ENCODE assay signal across 21 mouse cellular contexts in the genomic region with DNA sequence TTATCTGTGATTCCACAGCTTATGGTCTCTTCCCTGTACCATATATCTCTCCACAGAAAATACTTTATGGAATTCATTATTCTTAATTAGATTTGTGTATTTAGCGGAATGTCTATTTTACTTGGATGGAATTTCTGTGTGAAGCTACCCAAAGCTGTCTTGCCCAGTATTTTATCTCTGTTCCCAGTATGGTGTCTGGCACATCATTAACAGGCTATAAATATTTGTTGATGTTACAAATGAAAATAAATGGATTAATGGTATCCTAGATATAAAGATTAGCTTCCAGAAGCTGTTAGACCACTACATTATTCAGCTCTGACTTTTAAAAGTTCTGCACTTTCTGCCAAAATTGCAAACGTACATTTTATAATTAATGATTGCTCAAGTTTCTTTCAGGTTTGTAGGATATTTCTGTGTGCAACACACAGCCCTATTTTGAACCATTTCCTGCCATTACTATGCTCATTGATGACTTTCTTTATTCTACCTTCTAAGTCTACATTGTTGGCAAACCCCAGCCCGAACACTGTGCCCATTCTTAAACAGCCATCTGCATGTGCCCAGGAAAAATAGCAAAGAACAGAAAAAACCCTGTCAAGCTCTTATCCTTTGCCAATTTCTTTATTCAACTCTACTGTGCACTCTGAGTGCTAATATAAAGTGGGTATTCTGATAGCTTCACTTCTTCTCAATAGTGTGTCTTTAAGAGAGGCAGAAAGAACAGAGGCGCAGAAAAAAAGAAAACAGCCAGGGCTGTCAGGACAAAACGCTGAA.
DNase-seq lines count a peak whose midpoint lies in the region; ATAC-seq and TF ChIP-seq lines count a peak whose summit lies in the region.
"Had no signal": no experiment of that assay in that cellular context is flagged by ENCODE, and none has a peak within 500 bp of the region (broad histone marks: within the 10 kb centered on the region; RNA-seq: fewer than 3 reads in every experiment).

No protein-coding gene starts in this region.

- no peak overlapping the region for H3K4me3 ChIP-seq in lung, embryonic 14.5 days (ENCODE audit: low read depth, low read length)
- H3K4me3 ChIP-seq in lung, adult 2 months (replicated peaks; ENCODE audit: extremely low read depth, low read depth, low read length), result no peak overlapping the region
- H3K4me3 ChIP-seq in midbrain, embryonic 15.5 days, result no peak overlapping the region
- no peak overlapping the region for H3K4me3 ChIP-seq in kidney, embryonic 15.5 days (replicated peaks)
- H3K4me3 ChIP-seq: embryonic facial prominence, embryonic 12.5 days; erythroblast, embryonic 14.5 days; limb, embryonic 15.5 days; liver, embryonic 15.5 days; stomach, embryonic 15.5 days had no signal

- no peak overlapping the region for H3K27ac ChIP-seq in lung, embryonic 14.5 days (ENCODE audit: low read depth)
- H3K27ac ChIP-seq in midbrain, embryonic 15.5 days, result no peak overlapping the region
- no peak overlapping the region for H3K27ac ChIP-seq in kidney, embryonic 15.5 days
- H3K27ac ChIP-seq: embryonic facial prominence, embryonic 12.5 days; limb, embryonic 15.5 days; liver, embryonic 15.5 days; stomach, embryonic 15.5 days had no signal

- H3K9ac ChIP-seq in lung, embryonic 14.5 days, result no peak overlapping the region
- no peak overlapping the region for H3K9ac ChIP-seq in midbrain, embryonic 15.5 days
- no peak overlapping the region for H3K9ac ChIP-seq in kidney, embryonic 15.5 days
- H3K9ac ChIP-seq: embryonic facial prominence, embryonic 12.5 days; limb, embryonic 15.5 days; liver, embryonic 15.5 days; stomach, embryonic 15.5 days had no signal

- no peaks in the 10 kb centered on the region for H3K27me3 ChIP-seq in lung, embryonic 14.5 days (ENCODE audit: insufficient read depth, low read length)
- H3K27me3 ChIP-seq in midbrain, embryonic 15.5 days (replicated peaks), result no peaks in the 10 kb centered on the region
- no peaks in the 10 kb centered on the region for H3K27me3 ChIP-seq in kidney, embryonic 15.5 days
- H3K27me3 ChIP-seq: CH12.LX; embryonic facial prominence, embryonic 12.5 days; limb, embryonic 15.5 days; liver, embryonic 15.5 days; stomach, embryonic 15.5 days had no signal

- no peak for DNase-seq in frontal cortex, postnatal 25 days (ENCODE audit: low spot score in 2 of 2)
- peak; percentile 1 for DNase-seq in lung, embryonic 14.5 days
- no peak for DNase-seq in lung, adult 2 months
- DNase-seq in brain, embryonic 18.5 days (ENCODE audit: low read depth, low spot score), result peak; percentile 30
- DNase-seq in adrenal gland, adult 2 months, result no peak
- DNase-seq: adrenal gland, postnatal 36 days; cerebellum, adult 9-11 months; kidney, postnatal 10 days; lung, postnatal 10 days; thymus, adult 18-20 months; thymus, postnatal 4 days had no signal

- ATAC-seq in frontal cortex, adult (ENCODE audit: low TSS enrichment), result 0 out of 2 replicates have a peak, but pooled peaks have one; percentile 9
- peak; percentile 38; the same call in 1 of the 2 replicates for ATAC-seq in lung, embryonic 14.5 days (ENCODE audit: insufficient read depth)
- ATAC-seq in midbrain, embryonic 15.5 days (replicated peaks), result 0 out of 2 replicates have a peak, but pooled peaks have one; percentile 39
- no peak for ATAC-seq in kidney, embryonic 15.5 days (replicated peaks; ENCODE audit: low FRiP score)
- ATAC-seq: intestine, postnatal 0 days had no signal

- H3K4me1 ChIP-seq in lung, embryonic 14.5 days (ENCODE audit: insufficient read depth), result no peaks in the 10 kb centered on the region
- H3K4me1 ChIP-seq in lung, adult 2 months (ENCODE audit: control insufficient read depth, insufficient read depth, low read length), result no peaks in the 10 kb centered on the region
- H3K4me1 ChIP-seq in midbrain, embryonic 15.5 days, result no peaks in the 10 kb centered on the region
- H3K4me1 ChIP-seq in kidney, embryonic 15.5 days, result no peaks in the 10 kb centered on the region
- H3K4me1 ChIP-seq: embryonic facial prominence, embryonic 12.5 days; limb, embryonic 15.5 days; liver, embryonic 15.5 days; stomach, embryonic 15.5 days had no signal

- no peak for TF ChIP-seq POLR2A in lung, adult 2 months (IDR thresholded peaks at IDR 0.05; ENCODE audit: borderline replicate concordance, extremely low read depth, low read depth, low read length)

- 54% methylated on average over 5 of the region's 5 CpGs for WGBS in lung, embryonic 14.5 days
- WGBS in lung, adult 2 months, result 64% methylated on average over 5 of the region's 5 CpGs
- 67% methylated on average over 5 of the region's 5 CpGs for WGBS in midbrain, embryonic 15.5 days
- 63% methylated on average over 5 of the region's 5 CpGs for WGBS in kidney, embryonic 15.5 days

- no peaks in the 10 kb centered on the region for H3K36me3 ChIP-seq in lung, embryonic 14.5 days (ENCODE audit: insufficient read depth)
- no peaks in the 10 kb centered on the region for H3K36me3 ChIP-seq in midbrain, embryonic 15.5 days (replicated peaks)
- no peaks in the 10 kb centered on the region for H3K36me3 ChIP-seq in kidney, embryonic 15.5 days
- H3K36me3 ChIP-seq: embryonic facial prominence, embryonic 12.5 days; limb, embryonic 15.5 days; liver, embryonic 15.5 days; stomach, embryonic 15.5 days had no signal

- no peak for TF ChIP-seq CTCF in lung, embryonic 14.5 days (IDR thresholded peaks at IDR 0.05; ENCODE audit: low read depth)
- TF ChIP-seq CTCF in lung, adult 2 months (IDR thresholded peaks at IDR 0.05; ENCODE audit: insufficient read depth, low read length), result no peak

- H3K4me2 ChIP-seq in lung, embryonic 14.5 days, result no peak overlapping the region
- H3K4me2 ChIP-seq in midbrain, embryonic 15.5 days, result no peak overlapping the region
- no peak overlapping the region for H3K4me2 ChIP-seq in kidney, embryonic 15.5 days
- H3K4me2 ChIP-seq: embryonic facial prominence, embryonic 12.5 days; limb, embryonic 15.5 days; liver, embryonic 15.5 days; stomach, embryonic 15.5 days had no signal

- H3K9me3 ChIP-seq in lung, embryonic 14.5 days (ENCODE audit: low read depth, low read length), result no peaks in the 10 kb centered on the region
- H3K9me3 ChIP-seq in midbrain, embryonic 15.5 days, result no peaks in the 10 kb centered on the region
- H3K9me3 ChIP-seq in kidney, embryonic 15.5 days (replicated peaks), result no peaks in the 10 kb centered on the region
- H3K9me3 ChIP-seq: embryonic facial prominence, embryonic 12.5 days; limb, embryonic 15.5 days; liver, embryonic 15.5 days; stomach, embryonic 15.5 days had no signal

Comparison
In these comparisons a context has a peak if more than half of its experiments do, and no peak if none do; other contexts are left out.
1. DNase-seq: peak in lung, embryonic 14.5 days (single experiment) and brain, embryonic 18.5 days (single experiment); none in frontal cortex, postnatal 25 days (0 of 2), lung, adult 2 months (single experiment) and adrenal gland, adult 2 months (single experiment).